Mouse (Mus musculus): ENCODE measurements at regions not wholly inside any gene's neighbourhood (a gene's known extent, or its start where the extent isn't known, plus 50 kb on each side); places are given as distances from the start of the nearest gene placed in this dataset.

GRCm38 (mm10) chr3:39062415-39062814 lies 175.7 kb downstream of the Fat4 start:
- no peak for DNase-seq (ENCODE audit: low read depth, low spot score)

- DNase-seq (ENCODE audit: low read depth, low spot score): no peak
Measured at GRCm38 (mm10) chr3:39065457-39065856, 178.7 kb downstream of the Fat4 start.

- no peak for DNase-seq (ENCODE audit: low read depth, low spot score)
Measured at GRCm38 (mm10) chr3:39069011-39069410, 182.3 kb downstream of the Fat4 start.

- DNase-seq (ENCODE audit: low read depth, low spot score): peak; percentile 5
Measured at GRCm38 (mm10) chr3:39082678-39083270, 196.0 kb downstream of the Fat4 start.

- DNase-seq (ENCODE audit: low read depth, low spot score): no peak
Measured at GRCm38 (mm10) chr3:39088948-39089347, 202.2 kb downstream of the Fat4 start.

- no peak for DNase-seq (ENCODE audit: low read depth, low spot score)
Measured at GRCm38 (mm10) chr3:39102324-39102723, 215.6 kb downstream of the Fat4 start.

GRCm38 (mm10) chr3:39109756-39110392 lies 223.1 kb downstream of the Fat4 start:
- no peak for DNase-seq (ENCODE audit: low read depth, low spot score)

GRCm38 (mm10) chr3:39114056-39114455 lies 227.3 kb downstream of the Fat4 start:
- no peak for DNase-seq (ENCODE audit: low read depth, low spot score)

GRCm38 (mm10) chr3:39114826-39115225 lies 228.1 kb downstream of the Fat4 start:
- DNase-seq (ENCODE audit: low read depth, low spot score): no peak

GRCm38 (mm10) chr3:39115441-39115840 lies 228.7 kb downstream of the Fat4 start:
- no peak for DNase-seq (ENCODE audit: low read depth, low spot score)

- DNase-seq (ENCODE audit: low read depth, low spot score): no peak
Measured at GRCm38 (mm10) chr3:39122250-39122649, 235.5 kb downstream of the Fat4 start.

GRCm38 (mm10) chr3:39130532-39130931 lies 243.8 kb downstream of the Fat4 start:
- no peak for DNase-seq (ENCODE audit: low read depth, low spot score)

- no peak for DNase-seq (ENCODE audit: low read depth, low spot score)
Measured at GRCm38 (mm10) chr3:39165006-39165667, 278.4 kb downstream of the Fat4 start.

GRCm38 (mm10) chr3:39182646-39183045 lies 295.9 kb downstream of the Fat4 start:
- DNase-seq (ENCODE audit: low read depth, low spot score): no peak

GRCm38 (mm10) chr3:39195102-39195501 lies 308.4 kb downstream of the Fat4 start:
- no peak for DNase-seq (ENCODE audit: low read depth, low spot score)

- no peak for DNase-seq (ENCODE audit: low read depth, low spot score)
Measured at GRCm38 (mm10) chr3:39202662-39203061, 315.9 kb downstream of the Fat4 start.

GRCm38 (mm10) chr3:39208651-39209050 lies 321.9 kb downstream of the Fat4 start:
- DNase-seq (ENCODE audit: low read depth, low spot score): no peak

GRCm38 (mm10) chr3:39209382-39210165 lies 322.8 kb downstream of the Fat4 start:
- DNase-seq (ENCODE audit: low read depth, low spot score): no peak

GRCm38 (mm10) chr3:39211670-39212069 lies 324.9 kb downstream of the Fat4 start:
- no peak for DNase-seq (ENCODE audit: low read depth, low spot score)

- peak; percentile 93 for DNase-seq (ENCODE audit: low read depth, low spot score)
Measured at GRCm38 (mm10) chr3:39220011-39220706, 333.4 kb downstream of the Fat4 start.

- peak; percentile 31 for DNase-seq (ENCODE audit: low read depth, low spot score)
Measured at GRCm38 (mm10) chr3:39220707-39221034, 333.9 kb downstream of the Fat4 start.

GRCm38 (mm10) chr3:39222059-39222458 lies 335.3 kb downstream of the Fat4 start:
- no peak for DNase-seq (ENCODE audit: low read depth, low spot score)
